Mouse (Mus musculus): ENCODE data around the gene Nwd1.

Nwd1 gene

DNA sequence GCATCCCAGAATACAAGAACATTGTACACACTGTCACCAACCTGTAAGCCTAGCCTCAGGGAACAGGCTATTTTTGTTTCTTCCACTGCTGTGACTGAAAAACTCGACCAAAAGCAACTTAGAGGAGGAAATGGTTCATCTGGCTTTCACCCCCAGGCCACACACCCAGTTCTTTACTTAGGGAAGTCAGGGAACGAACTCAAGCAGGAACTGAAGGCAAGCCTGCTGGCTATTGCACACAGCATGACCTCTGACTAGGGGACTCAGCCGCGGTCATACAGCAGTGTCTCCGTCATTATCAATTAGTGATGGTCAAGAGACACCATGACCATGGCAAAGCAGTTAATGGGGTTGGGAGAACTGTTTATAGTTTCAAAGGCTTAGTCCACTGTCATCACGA is 66.1 kb downstream of the Nwd1 start:
- DNase-seq (ENCODE audit: low read depth) = no peak

DNA sequence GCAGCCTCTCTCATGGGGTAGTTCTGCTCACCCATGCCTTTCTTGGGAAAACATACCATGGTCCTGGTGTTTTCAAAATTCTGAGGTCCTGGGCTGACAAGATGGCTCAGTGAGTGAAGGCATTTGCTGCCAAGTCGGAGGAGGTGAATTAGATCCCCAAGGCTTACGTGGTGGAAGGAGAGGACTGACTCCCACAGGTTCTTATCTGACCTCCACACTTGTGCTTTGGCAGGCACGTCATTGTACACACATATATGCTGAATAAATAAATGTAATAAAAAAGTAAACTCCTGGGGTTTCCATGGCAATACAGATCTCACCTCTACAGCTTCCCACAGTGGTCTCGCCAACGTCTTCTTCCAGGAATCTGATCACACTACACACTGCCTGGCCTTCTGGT is 70.1 kb downstream of the Nwd1 start:
- no peak for DNase-seq (ENCODE audit: low read depth)

DNA sequence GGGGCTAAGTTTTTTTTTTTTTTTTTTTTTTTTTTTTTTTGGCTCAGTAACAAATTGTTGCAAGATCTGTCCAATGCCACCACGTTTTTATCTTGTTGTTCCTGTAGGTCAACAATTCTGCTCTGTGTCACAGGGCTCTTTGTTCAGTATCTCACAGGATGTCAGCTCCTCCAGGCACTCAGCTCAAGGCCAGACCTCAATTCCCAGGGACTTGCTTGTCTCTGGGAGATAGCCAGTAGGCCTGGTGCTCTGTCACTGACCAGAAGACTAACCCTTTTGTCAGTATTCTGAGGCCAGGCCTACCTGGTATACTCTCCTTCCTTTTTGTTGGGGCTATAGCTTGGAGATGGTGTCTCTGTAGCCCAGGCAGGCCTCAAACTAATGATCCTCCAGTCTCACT is 74.0 kb downstream of the Nwd1 start:
- DNase-seq (ENCODE audit: low read depth) = no peak

DNA sequence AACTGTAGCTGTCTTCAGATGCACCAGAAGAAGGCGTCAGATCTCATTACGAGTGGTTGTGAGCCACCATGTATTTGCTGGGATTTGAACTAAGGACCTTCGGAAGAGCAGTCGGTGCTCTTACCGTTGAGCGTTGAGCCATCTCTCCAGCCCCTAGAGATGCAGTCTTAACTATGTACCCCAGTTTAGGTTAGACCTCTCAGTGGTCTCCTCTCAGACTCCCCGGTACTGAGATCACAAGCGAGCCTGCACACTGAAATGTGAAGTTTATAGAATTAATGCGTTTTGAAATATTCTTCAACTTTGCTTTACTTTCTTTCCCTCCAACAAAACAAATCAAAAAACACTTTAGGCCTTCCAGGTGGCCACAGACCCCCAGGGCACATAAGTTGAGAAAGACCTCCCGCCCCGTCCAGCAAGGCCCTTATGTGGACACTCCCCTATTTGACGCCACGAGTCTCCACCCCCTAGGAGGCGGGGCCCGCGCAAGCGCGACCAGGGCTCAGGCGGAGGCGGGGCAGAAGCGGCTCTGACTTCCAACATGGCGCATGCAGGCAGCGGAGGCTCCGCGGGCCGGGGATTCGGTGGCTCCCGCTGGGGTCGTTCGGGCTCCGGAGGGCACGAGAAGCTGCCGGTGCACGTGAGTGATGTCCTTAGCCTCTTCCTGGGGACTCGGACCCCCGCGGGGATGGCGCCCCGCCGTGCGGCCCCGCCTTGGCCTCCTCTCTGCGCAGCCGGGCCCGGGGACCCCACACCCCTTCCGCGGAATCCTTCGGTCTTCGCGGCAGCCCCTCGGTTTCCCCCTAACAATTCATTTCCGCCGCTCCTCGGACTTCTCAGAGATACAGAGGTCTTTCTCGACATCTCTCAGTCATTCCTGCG is 76.5 kb downstream of the Nwd1 start, which contains the start of gene Sin3b:
Gene Sin3b (plus strand): TSS at position 517 of the 882 bp plus-strand sequence.
- DNase-seq (ENCODE audit: low read depth) = peak; percentile 89

DNA sequence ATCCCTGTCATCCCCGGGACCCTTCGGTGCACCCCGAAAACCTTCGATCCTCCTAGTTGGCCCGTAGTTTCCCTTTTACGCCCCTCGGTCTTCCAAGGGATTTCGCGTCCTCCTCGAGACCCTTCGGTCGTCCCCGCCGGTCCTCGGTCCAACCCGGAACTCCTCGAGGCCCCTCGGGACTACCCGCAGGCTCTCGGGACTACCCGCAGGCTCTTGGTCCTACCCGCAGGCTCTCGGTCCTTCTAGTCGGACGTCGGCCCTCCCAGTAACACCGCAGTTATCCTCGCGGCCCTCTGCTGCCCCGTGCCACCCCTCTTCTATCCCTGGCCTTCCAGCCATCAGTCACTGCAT is 77.1 kb downstream of the Nwd1 start:
- DNase-seq (ENCODE audit: low read depth) = peak; percentile 21

DNA sequence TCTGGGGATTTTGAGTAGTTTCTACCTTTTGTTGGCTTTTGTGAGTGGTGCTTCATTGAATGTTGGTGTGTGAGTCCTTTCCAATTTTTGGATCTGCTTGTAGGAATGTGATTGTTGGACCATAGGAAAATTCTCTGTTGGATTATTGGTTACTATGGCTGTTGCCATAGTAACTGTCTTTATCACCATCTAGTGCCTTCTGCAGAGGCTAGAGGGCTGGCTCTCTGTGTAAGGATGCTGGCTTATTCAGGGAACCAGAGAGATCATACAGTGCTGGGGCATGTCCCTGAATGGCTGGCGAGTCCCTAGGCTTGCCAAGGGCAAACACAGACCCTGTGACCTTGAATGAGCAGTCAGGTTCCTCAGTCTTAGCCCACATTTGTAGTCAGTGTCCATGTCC is 82.1 kb downstream of the Nwd1 start:
- DNase-seq (ENCODE audit: low read depth) = no peak

DNA sequence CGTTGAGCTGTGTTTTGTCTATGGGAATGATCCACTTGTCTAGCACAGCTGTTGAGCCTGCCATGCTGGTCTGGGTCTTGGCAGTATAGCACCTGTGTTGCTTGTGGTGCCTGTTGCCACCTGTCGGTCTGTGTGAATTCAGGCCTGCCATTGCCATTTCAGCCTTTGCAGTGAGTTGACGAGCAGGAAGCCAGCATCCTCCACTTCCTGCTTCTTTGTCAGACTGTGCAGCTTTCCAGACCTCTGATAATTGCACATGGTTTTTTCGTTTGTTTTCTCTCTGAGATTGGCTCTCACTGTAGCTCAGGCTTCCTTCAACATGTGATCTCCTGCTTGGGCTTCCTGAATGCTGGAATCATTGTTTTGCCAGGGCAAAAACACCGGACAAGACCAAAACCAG is 88.5 kb downstream of the Nwd1 start:
- no peak for DNase-seq (ENCODE audit: low read depth)

DNA sequence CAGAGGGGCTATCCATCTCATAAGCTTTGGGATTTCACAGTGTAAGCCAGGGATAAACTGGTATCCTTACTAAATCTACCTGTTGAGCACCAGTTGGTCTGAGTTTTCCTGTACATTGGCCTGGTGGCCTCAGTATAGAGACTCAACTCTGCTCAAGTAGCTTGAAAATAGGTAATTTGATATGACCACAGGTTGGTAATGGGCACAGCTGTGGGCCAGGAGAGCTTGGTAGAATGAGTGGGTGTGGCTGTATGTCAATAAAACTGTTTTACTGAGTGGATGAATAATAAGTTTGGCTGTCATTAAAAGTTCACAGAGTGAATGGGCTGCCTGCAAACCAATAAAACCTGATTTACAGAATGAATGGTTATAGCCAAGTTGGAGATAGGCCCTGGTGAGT is 90.4 kb downstream of the Nwd1 start:
- no peak for DNase-seq (ENCODE audit: low read depth)

DNA sequence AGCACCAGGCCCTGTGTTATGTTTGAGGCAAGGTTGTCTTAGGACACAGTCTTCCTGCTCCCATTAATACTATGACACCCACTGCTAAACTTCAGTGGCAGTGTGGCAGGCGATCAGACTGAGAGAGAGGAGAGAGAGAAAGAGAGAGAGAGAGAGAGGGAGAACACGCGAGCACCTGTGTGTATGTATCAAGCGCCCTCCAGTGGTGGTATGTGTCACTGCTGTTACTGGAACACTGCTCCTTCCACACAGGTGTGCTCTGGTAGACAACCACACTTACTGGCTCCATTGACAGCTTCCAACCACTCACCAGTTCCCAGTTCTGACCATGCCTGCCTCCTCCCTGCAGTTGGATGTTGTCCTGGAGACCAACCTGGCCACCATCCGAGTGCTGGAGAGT is 99.5 kb downstream of the Nwd1 start:
- peak; percentile 55 for DNase-seq (ENCODE audit: low read depth)

DNA sequence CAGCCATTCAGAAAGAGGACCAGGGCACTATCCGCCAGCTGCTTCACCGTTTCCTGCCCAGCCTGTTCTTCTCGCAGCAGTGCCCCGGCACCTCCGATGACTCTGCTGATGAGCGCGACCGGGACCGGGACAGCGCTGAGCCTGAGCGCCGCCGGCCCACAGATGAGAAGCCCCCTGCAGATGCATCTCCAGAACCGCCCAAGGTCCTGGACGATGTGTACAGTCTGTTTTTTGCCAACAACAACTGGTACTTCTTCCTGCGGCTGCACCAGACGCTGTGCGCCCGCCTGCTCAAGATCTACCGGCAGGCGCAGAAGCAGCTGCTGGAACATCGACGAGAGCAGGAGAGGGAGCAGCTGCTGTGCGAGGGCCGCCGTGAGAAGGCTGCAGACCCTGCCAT is 103.3 kb downstream of the Nwd1 start:
- DNase-seq (ENCODE audit: low read depth) = no peak

DNA sequence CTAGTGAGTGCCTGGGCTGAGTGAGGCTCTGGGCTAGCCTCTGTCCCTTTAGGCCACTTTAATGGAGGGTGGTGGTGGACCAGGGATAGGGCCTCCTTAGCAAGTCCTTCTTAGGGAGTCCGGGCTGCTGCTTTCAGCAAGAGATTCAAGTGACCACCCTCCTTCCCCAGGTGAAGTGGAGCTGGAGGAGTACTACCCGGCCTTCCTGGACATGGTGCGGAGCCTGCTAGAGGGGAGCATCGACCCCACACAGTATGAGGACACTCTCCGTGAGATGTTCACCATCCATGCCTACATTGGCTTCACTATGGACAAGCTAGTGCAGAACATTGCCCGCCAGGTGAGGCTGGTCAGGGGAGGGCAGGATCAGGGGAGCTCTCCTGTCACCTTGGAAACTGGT is 103.8 kb downstream of the Nwd1 start:
- no peak for DNase-seq (ENCODE audit: low read depth)

DNA sequence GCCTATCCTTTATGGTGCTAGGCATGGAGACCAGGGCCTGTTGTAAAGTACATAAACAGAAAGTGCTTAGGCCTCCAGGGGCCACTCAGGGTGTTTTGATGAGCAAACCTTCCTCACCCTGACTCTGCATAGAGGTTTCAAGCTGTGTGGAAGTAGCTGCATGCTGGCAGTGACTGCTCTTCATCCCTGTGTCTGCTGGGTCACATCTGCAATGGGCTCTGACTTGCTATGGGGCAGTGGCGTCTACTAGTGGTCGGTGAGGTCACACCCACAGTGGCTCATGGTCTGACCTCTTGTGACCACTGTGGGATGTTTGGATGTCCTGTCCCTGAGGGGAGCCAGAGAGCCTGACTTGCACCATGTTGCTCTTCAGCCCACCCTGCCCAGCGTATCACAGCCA is 104.6 kb downstream of the Nwd1 start:
- peak; percentile 19 for DNase-seq (ENCODE audit: low read depth)

DNA sequence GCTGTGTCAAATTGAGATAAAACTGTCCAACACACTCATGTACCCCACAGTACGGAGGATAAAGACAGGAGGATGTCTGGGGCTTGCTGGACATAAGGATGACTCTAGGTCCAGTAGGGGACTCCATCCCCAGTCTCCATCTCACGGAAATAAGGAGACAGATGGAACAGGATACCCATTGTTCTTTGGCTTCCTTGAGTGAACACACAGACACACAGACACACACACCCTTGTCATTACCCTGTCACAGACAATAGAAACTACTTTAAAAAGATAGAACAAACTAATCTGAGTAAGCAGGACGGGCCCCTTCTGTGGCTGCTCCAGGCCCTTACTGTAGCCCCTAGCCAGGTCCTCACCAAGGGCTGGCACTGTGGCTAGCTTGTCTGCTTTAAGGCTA is 105.8 kb downstream of the Nwd1 start:
- no peak for DNase-seq (ENCODE audit: low read depth)

DNA sequence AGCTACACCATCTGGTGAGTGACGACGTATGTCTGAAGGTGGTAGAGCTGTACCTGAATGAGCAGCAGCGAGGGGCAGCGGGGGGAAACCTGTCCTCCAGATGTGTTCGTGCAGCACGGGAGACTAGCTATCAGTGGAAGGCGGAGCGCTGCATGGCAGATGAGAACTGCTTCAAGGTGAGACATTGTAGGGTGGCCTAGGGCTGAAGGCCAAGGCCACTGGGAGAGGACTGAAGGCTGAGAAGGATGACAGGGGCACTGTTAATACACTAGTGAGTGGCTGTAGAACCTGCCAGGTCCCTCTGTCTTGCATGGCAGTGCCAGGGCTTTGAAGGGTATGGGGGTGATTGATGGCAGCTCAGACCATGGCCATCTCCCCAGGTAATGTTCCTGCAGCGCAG is 106.7 kb downstream of the Nwd1 start:
- DNase-seq (ENCODE audit: low read depth) = no peak

DNA sequence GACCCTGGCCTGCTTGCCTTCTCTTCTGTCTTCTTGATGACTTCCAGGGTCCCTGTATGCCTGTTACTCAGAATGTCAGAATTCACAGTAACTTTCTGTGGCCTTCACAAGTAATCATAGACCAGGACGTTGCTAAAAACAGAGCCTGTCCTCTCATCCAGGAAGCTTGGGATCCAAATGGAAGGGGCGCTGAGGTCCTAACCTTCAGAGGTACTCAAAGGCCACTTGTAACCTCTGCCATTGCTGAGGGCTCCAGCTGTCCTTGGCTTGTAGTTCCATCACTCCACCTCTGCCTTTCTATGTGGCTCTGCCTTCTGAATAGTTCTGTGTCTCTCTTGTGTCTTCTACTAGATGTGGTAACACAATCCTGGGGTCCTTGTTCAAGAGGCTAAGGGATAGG is 107.3 kb downstream of the Nwd1 start:
- DNase-seq (ENCODE audit: low read depth) = no peak

DNA sequence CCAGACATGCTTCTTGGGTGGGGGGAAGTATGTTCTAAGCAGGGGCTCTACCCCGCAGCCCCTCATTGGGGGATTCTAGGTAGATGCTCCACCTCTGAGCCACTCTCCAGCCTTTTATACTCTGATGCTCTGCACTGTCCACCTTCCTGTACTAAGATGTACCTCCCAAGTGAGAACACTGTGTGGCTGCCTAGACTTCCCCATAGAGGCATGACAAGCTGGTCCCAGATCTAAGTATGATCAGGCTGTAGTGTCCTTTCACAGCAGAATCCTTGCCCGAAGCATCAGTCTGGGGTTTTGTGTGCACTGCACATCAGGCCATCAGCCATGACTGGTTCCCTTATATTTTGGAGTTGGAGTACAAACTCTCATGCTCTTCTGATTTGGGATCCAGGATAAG is 109.5 kb downstream of the Nwd1 start:
- DNase-seq (ENCODE audit: low read depth) = no peak

DNA sequence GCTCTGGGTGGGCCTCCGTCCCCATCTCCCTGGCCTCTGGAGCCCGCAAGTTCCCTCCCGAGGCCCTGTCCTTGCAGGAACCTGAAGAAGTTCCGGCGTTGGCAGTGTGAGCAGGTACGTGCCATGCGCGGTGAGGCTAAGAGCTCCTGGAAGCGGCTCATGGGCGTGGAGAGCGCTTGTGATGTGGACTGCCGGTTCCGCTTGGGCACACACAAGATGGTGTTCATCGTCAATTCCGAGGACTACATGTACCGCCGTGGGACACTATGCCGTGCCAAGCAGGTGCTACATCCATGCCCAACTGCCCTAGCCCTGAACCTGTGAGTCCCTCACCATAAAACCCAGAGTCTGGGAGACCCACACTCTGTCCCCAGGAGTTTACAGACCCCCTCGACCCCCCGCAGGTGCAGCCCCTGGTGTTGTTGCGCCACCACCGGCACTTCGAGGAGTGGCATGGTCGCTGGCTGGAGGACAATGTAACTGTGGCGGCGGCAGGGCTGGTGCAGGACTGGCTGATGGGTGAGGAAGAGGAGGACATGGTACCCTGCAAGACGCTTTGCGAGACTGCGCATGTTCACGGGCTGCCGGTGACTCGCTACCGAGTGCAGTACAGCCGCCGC is 110.4 kb downstream of the Nwd1 start:
- no peak for DNase-seq (ENCODE audit: low read depth)

DNA sequence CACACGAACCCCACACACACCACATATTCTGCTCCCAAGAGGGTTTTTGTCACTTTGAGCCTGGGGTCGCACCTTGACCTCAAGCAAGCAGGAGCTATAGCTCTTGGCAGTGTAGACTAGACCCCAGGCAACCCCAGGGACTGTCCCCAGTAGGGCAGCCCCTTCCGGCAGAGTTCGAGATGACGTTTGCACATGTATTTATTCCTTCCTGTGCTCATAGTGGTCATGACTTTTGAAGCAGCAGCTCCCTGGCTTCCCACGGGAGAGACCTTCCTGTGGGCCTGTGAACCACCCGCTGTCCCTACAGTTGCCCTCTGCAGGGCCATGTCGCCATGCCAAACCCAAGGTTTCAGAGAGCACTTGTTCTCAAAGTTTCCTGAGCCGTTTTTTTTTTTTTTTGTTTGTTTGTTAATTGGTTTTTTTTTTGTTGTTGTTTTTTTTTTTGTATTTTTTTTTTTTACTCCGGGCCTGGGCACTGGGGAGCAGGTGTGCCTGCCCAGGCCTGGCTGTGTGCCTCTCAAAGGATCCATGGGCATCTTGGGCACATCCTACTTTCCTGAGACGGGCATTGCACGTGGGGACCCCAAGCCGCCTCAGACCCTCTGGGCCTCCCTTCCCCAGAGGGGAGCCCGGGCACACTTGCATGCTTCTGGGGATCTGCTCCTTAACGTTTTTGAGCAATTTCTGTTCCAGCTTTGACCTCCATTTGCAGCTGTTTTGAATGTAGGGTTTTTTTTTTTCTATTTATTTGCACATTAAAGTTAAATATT is 111.1 kb downstream of the Nwd1 start:
- DNase-seq (ENCODE audit: low read depth) = no peak

DNA sequence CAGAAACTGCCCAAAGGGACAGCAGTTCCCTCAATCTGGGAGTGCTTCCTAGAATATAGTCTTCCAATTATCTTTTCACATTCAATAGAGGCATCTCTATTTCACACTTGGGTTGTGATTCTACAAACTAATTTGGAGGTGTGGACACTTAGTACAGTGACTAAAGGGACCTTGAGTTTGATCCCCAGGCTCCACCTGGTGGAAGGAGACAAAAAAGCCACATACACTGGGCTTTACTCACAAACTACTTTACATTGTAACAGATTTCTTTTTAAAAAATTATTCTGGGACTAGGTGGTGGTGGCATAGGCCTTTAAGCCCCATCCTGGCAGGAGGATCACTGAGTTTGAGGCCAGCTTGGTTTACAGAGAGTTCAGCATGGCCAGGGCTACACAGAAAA is 111.8 kb downstream of the Nwd1 start:
- DNase-seq (ENCODE audit: low read depth) = peak; percentile 31

DNA sequence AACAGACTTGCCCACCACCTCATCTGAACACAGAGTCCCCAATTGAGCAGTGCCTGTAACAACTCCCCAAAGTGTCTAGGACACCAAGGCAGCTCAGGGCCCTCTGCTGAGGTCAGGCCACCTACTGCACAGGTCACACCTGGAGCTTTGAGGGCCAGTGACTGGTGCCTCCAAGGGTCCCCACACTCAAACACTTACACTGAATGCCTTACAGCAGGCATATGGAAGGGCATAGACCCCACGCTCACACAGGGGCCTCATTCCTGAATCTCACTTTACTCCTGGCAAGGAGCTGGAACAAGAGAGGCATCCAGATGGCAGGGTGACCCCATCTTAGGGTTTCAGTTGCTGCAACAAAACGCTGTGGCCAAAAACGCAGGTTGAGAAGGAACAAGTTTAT is 113.7 kb downstream of the Nwd1 start:
- no peak for DNase-seq (ENCODE audit: low read depth)

DNA sequence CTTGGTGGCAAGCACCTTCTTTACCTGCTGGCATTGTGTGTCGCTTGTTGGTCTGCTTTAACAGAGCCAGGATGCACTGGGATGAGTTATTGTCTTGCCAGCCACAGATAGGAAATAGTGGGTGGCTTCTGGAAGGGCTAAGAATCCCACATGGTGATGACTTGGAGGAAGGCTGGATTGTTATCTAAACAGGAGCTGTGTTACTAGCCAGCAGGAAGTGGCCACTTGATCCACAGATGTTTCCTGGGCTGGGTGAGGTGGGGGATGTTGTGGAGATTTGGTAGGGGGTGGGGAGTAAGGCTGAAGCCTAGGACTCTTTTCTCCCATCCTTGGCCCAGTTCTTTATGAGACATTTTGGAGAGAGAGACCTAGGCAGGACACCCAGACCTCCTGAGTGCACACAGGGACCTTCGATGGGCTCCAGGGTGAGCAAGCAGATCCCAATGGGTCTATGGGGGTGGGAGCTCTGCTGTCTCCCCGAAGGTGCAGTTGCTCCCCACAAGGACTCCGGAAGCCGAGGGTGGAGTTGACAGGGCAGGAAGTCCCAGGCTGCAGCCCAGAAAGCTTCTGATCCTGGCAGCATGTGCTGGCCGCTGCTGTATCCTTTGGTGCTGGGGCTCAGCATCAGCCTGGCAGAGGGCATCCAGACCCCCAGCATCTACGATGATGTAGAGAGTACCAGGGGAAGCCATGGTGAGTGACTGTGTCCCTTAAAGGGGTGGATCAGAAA is 115.0 kb downstream of the Nwd1 start, which contains the start of gene F2rl3:
Gene F2rl3 (plus strand): TSS at position 559 of the 730 bp plus-strand sequence.
- DNase-seq (ENCODE audit: low read depth) = peak; percentile 72

DNA sequence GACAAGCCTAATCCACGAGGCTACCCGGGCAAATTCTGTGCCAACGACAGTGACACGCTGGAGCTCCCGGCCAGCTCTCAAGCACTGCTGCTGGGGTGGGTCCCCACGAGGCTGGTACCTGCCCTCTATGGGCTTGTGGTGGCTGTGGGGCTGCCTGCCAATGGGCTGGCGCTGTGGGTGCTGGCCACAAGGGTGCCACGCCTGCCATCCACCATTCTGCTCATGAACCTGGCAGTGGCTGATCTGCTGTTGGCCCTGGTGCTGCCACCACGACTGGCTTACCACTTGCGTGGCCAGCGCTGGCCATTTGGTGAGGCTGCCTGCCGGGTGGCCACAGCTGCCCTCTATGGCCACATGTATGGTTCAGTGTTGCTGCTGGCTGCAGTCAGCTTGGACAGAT is 115.8 kb downstream of the Nwd1 start:
- no peak for DNase-seq (ENCODE audit: low read depth)
